Mouse (Mus musculus): ENCODE measurements at regions not wholly inside any gene's neighbourhood (a gene's known extent, or its start where the extent isn't known, plus 50 kb on each side); places are given as distances from the start of the nearest gene placed in this dataset.

DNA sequence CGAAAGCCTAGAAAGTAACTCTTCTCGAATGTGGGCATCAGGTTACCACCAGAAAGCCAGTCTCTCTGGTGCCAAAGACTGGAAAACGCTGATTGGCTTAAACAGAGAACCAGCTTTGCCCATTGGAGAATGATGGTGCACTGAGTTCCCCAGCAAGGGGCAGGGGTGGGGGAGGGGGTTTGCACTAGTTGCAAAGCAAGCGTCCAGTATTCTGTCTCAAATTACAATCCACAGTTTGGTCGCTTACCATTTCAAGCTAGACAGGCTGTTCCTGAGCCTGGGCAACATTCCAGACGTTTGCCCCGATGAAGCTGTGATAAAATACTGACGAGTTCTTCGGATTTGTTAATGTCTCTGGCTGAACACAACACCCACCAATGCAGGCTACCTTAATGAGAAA, 69.0 kb upstream of the Dap start:
- 55% methylated on average over 9 of the region's 9 CpGs for WGBS
- ATAC-seq (ENCODE audit: low FRiP score) (no peak), DNase-seq (ENCODE audit: low spot score) (peak; percentile 9)
- no peak overlapping the region for H3K9ac ChIP-seq (ENCODE audit: low read depth, low read length)
- no peak overlapping the region for H3K27ac ChIP-seq (ENCODE audit: low read depth, low read length)
- no peaks in the 10 kb centered on the region for H3K36me3 ChIP-seq (ENCODE audit: control insufficient read depth, insufficient read depth, low read length)
- no peaks in the 10 kb centered on the region for H3K9me3 ChIP-seq (ENCODE audit: control insufficient read depth, low read length)
- no peak overlapping the region for H3K4me3 ChIP-seq (ENCODE audit: low read depth, low read length)
- H3K27me3 ChIP-seq (ENCODE audit: control insufficient read depth, insufficient read depth, low read length), result no peaks in the 10 kb centered on the region
- no peak overlapping the region for H3K4me2 ChIP-seq (replicated peaks; ENCODE audit: low read depth, low read length)
- no peaks in the 10 kb centered on the region for H3K4me1 ChIP-seq (replicated peaks; ENCODE audit: control insufficient read depth, insufficient read depth, low read length)

DNA sequence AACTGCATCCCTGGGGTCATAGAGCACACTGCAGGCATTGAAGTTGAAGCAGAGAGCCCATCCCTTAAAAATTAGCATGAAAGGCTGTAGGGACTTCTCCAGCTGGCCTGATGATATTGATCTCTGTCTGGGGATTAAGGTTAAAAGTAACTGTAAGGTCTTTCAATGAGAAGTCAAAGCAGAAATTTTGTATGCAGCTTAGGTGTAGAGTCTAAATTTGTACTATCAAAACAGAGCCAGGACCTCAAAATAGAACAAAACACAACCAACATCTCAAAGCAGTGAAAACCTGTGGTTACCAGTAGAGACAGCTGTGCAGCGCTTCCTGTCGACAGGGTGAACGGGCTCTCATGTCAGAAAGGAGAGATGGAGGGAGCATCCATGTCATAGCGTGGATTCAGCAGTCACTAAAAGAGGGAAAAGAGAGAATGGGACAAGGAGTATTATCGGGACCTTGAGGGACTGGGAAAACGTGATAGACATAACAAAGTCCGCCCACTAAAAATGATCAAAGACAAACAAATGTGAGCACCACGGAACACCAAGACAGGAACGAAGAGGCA, 57.5 kb upstream of the Dap start:
- Histone ChIP-seq H3K9me3 (ENCODE audit: control insufficient read depth, low read length) (no peaks in the 10 kb centered on the region), H3K27ac (ENCODE audit: low read depth, low read length) (no peak overlapping the region), H3K4me2 (replicated peaks; ENCODE audit: low read depth, low read length) (no peak overlapping the region), H3K36me3 (ENCODE audit: control insufficient read depth, insufficient read depth, low read length) (no peaks in the 10 kb centered on the region), H3K27me3 (ENCODE audit: control insufficient read depth, insufficient read depth, low read length) (no peaks in the 10 kb centered on the region), H3K4me3 (ENCODE audit: low read depth, low read length) (no peak overlapping the region), H3K9ac (ENCODE audit: low read depth, low read length) (no peak overlapping the region), H3K4me1 (replicated peaks; ENCODE audit: control insufficient read depth, insufficient read depth, low read length) (no peaks in the 10 kb centered on the region)
- ATAC-seq (ENCODE audit: low FRiP score), result no peak
- 83% methylated on average over 9 of the region's 9 CpGs for WGBS
- DNase-seq (ENCODE audit: low spot score), result no peak

DNA sequence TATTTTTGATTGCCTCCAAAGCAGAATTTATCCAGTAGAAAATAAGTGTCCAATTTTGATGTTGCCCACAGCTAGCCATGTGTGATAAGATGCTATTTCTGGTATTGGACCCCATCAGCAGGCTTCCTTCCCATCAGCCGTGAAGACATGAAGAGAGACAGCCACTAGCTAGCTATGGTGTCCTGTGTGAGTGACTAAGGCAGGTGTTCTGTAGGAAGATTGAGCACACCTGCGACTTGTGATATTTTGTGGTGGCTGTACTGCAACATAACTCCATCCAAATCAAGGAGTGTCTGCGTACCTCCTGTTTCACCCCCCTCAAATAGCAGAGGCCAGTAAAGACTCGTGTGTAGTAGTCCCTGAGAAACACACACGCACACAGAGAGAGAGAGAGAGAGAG, 56.6 kb upstream of the Dap start:
- H3K36me3 ChIP-seq (ENCODE audit: control insufficient read depth, insufficient read depth, low read length), result no peaks in the 10 kb centered on the region
- H3K4me1 ChIP-seq (replicated peaks; ENCODE audit: control insufficient read depth, insufficient read depth, low read length), result no peaks in the 10 kb centered on the region
- H3K4me3 ChIP-seq (ENCODE audit: low read depth, low read length), result no peak overlapping the region
- 89% methylated on average over 5 of the region's 5 CpGs for WGBS
- no peak overlapping the region for H3K4me2 ChIP-seq (replicated peaks; ENCODE audit: low read depth, low read length)
- no peak for DNase-seq (ENCODE audit: low spot score)
- H3K27ac ChIP-seq (ENCODE audit: low read depth, low read length), result no peak overlapping the region
- H3K27me3 ChIP-seq (ENCODE audit: control insufficient read depth, insufficient read depth, low read length), result no peaks in the 10 kb centered on the region
- no peak for ATAC-seq (ENCODE audit: low FRiP score)
- H3K9me3 ChIP-seq (ENCODE audit: control insufficient read depth, low read length), result no peaks in the 10 kb centered on the region
- no peak overlapping the region for H3K9ac ChIP-seq (ENCODE audit: low read depth, low read length)

DNA sequence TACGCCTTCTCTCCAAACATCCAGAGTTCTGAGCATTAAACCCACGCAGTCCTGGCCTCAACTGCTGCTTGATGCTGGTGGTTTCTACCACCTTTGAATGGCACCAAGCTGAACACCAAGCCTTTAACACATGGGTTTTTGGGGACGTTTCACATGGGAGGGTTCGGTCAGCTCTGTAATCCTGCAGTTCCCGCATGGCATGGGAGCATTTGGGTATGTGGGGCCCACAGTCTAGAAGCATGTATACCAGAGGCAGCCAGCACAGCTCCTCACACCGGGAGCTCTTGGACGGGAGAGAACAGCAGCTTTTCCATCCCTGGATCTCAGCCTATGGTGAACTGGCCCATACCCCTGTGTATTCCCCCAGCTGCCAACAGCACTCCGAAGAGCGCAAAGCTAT, 55.9 kb upstream of the Dap start:
- no peak overlapping the region for H3K4me3 ChIP-seq (ENCODE audit: low read depth, low read length)
- no peaks in the 10 kb centered on the region for H3K9me3 ChIP-seq (ENCODE audit: control insufficient read depth, low read length)
- no peak for ATAC-seq (ENCODE audit: low FRiP score)
- H3K36me3 ChIP-seq (ENCODE audit: control insufficient read depth, insufficient read depth, low read length), result no peaks in the 10 kb centered on the region
- H3K4me2 ChIP-seq (replicated peaks; ENCODE audit: low read depth, low read length), result no peak overlapping the region
- H3K9ac ChIP-seq (ENCODE audit: low read depth, low read length), result no peak overlapping the region
- no peak for DNase-seq (ENCODE audit: low spot score)
- no peak overlapping the region for H3K27ac ChIP-seq (ENCODE audit: low read depth, low read length)
- no peaks in the 10 kb centered on the region for H3K4me1 ChIP-seq (replicated peaks; ENCODE audit: control insufficient read depth, insufficient read depth, low read length)
- H3K27me3 ChIP-seq (ENCODE audit: control insufficient read depth, insufficient read depth, low read length), result no peaks in the 10 kb centered on the region
- 87% methylated on average over 9 of the region's 9 CpGs for WGBS

DNA sequence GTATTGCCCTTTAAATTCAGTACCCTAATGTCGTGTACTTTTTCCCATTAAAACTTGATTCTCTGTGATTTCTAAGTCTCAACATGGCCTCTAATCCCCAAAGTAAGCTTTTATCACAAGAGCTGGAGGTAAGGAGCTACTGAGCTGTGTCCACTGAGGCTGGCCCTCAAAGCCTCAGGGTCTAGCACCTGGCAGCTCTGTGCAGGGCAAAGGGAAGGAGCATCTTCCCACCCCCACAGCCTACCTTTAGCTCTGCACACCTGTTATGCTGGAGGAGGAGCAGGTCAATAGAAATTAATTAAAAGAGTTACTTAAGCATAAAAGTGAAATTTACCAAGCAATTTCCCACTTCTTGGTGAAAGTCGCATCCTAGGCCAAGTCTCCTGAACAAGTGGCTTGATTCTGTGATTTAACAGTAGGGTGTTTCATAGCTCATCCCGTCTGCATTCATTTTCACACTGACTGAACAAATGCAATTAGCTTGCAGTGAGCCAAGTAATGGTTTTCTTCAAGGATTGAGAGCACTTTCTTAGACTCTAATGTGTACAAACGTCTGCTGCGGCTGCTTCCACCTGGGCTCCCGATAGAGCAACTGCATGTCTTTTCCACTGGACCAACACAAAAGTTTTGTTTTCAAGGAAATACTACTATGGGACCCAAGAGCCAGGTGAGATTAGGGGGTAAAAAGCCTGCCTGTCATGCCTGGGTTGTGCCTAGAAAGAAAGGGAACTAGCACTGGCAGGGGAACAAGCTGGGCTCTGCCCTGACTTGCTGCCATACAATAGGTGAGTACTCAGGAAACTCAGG, 50.6 kb upstream of the Dap start:
- no peak for DNase-seq (ENCODE audit: low spot score)
- H3K9me3 ChIP-seq (ENCODE audit: control insufficient read depth, low read length), result no peaks in the 10 kb centered on the region
- no peaks in the 10 kb centered on the region for H3K4me1 ChIP-seq (replicated peaks; ENCODE audit: control insufficient read depth, insufficient read depth, low read length)
- no peaks in the 10 kb centered on the region for H3K36me3 ChIP-seq (ENCODE audit: control insufficient read depth, insufficient read depth, low read length)
- ATAC-seq (ENCODE audit: low FRiP score), result no peak
- no peak overlapping the region for H3K9ac ChIP-seq (ENCODE audit: low read depth, low read length)
- H3K27ac ChIP-seq (ENCODE audit: low read depth, low read length), result no peak overlapping the region
- no peak overlapping the region for H3K4me3 ChIP-seq (ENCODE audit: low read depth, low read length)
- 79% methylated on average over 6 of the region's 6 CpGs for WGBS
- H3K27me3 ChIP-seq (ENCODE audit: control insufficient read depth, insufficient read depth, low read length), result no peaks in the 10 kb centered on the region
- H3K4me2 ChIP-seq (replicated peaks; ENCODE audit: low read depth, low read length), result no peak overlapping the region

All from hindbrain, embryonic 11.5 days (tissue).